Mouse (Mus musculus) retina, postnatal 7 days (tissue): ENCODE measurements around the gene Cd47.

ENCODE experiments used
- DNase-seq: peaks from one replicate; pipeline ENCODE4 v3.0.0-alpha.2; 2012; ENCODE audit warnings: low read depth, low spot score

The Cd47 gene

GRCm38 (mm10) chr16:49799597-49800561 lies at the start of gene Cd47:
TSS of gene Cd47 (plus strand) at chr16:49800533.
- DNase-seq: no peak

- DNase-seq: no peak
Measured at GRCm38 (mm10) chr16:49752906-49753305, 47.4 kb upstream of the Cd47 start.

- DNase-seq: no peak
Measured at GRCm38 (mm10) chr16:49753318-49753717, 47.0 kb upstream of the Cd47 start.

GRCm38 (mm10) chr16:49760517-49761203 lies 39.7 kb upstream of the Cd47 start:
- DNase-seq: no peak

- DNase-seq: no peak
Measured at GRCm38 (mm10) chr16:49761981-49762380, 38.4 kb upstream of the Cd47 start.

- DNase-seq: no peak
Measured at GRCm38 (mm10) chr16:49766326-49766725, 34.0 kb upstream of the Cd47 start.

- no peak for DNase-seq
Measured at GRCm38 (mm10) chr16:49768491-49769031, 31.8 kb upstream of the Cd47 start.

- no peak for DNase-seq
Measured at GRCm38 (mm10) chr16:49769831-49770261, 30.5 kb upstream of the Cd47 start.

- no peak for DNase-seq
Measured at GRCm38 (mm10) chr16:49770320-49771189, 29.8 kb upstream of the Cd47 start.

- DNase-seq: no peak
Measured at GRCm38 (mm10) chr16:49771609-49772396, 28.5 kb upstream of the Cd47 start.

GRCm38 (mm10) chr16:49772576-49772975 lies 27.8 kb upstream of the Cd47 start:
- no peak for DNase-seq

GRCm38 (mm10) chr16:49773068-49773467 lies 27.3 kb upstream of the Cd47 start:
- no peak for DNase-seq

GRCm38 (mm10) chr16:49774059-49775001 lies 26.0 kb upstream of the Cd47 start:
- DNase-seq: no peak

- DNase-seq: no peak
Measured at GRCm38 (mm10) chr16:49775002-49775966, 25.0 kb upstream of the Cd47 start.

GRCm38 (mm10) chr16:49776981-49777380 lies 23.4 kb upstream of the Cd47 start:
- no peak for DNase-seq

GRCm38 (mm10) chr16:49781556-49782156 lies 18.7 kb upstream of the Cd47 start:
- no peak for DNase-seq

- DNase-seq: no peak
Measured at GRCm38 (mm10) chr16:49783369-49783768, 17.0 kb upstream of the Cd47 start.

GRCm38 (mm10) chr16:49786116-49786515 lies 14.2 kb upstream of the Cd47 start:
- no peak for DNase-seq
